Mouse (Mus musculus) brain, embryonic 18.5 days (tissue): Measurements from ENCODE around the gene Fpgs.

Source experiments
- DNase-seq: peaks from one replicate; pipeline ENCODE4 v3.0.0-alpha.2; 2012; ENCODE audit warnings: low read depth, low spot score

Fpgs gene

GRCm38 (mm10) chr2:32671907-32672595 is 31.9 kb downstream of the Fpgs start:
- DNase-seq, result no peak

- DNase-seq, result no peak
Observed at GRCm38 (mm10) chr2:32671147-32671546, 32.8 kb downstream of the Fpgs start.

- no peak for DNase-seq
Observed at GRCm38 (mm10) chr2:32669876-32670275, 34.1 kb downstream of the Fpgs start.

GRCm38 (mm10) chr2:32668176-32668575 is 35.8 kb downstream of the Fpgs start:
- no peak for DNase-seq

- no peak for DNase-seq
Observed at GRCm38 (mm10) chr2:32667775-32668174, 36.2 kb downstream of the Fpgs start.

GRCm38 (mm10) chr2:32665853-32666252 is 38.1 kb downstream of the Fpgs start:
- no peak for DNase-seq

- DNase-seq, result no peak
Observed at GRCm38 (mm10) chr2:32665345-32665744, 38.6 kb downstream of the Fpgs start.

- DNase-seq, result no peak
Observed at GRCm38 (mm10) chr2:32662291-32662690, 41.7 kb downstream of the Fpgs start.

- no peak for DNase-seq
Observed at GRCm38 (mm10) chr2:32661509-32662107, 42.3 kb downstream of the Fpgs start.

- DNase-seq, result no peak
Observed at GRCm38 (mm10) chr2:32658873-32659272, 45.1 kb downstream of the Fpgs start.

GRCm38 (mm10) chr2:32655826-32656225 is 48.1 kb downstream of the Fpgs start:
- no peak for DNase-seq

GRCm38 (mm10) chr2:32655394-32655744 is 48.6 kb downstream of the Fpgs start:
- DNase-seq, result no peak

GRCm38 (mm10) chr2:32654743-32655393 is 49.1 kb downstream of the Fpgs start:
- no peak for DNase-seq

- DNase-seq, result no peak
Observed at GRCm38 (mm10) chr2:32653764-32654163, 50.2 kb downstream of the Fpgs start.

- no peak for DNase-seq
Observed at GRCm38 (mm10) chr2:32647366-32647765, 56.6 kb downstream of the Fpgs start.

GRCm38 (mm10) chr2:32646379-32647056 is 57.4 kb downstream of the Fpgs start, which contains the start of gene Eng:
Eng (plus strand) TSS chr2:32646595.
- no peak for DNase-seq

GRCm38 (mm10) chr2:32645647-32646046 is 58.3 kb downstream of the Fpgs start:
- no peak for DNase-seq

GRCm38 (mm10) chr2:32644799-32645475 is 59.0 kb downstream of the Fpgs start:
- no peak for DNase-seq

- no peak for DNase-seq
Observed at GRCm38 (mm10) chr2:32644083-32644482, 59.9 kb downstream of the Fpgs start.

- DNase-seq, result no peak
Observed at GRCm38 (mm10) chr2:32642813-32643212, 61.1 kb downstream of the Fpgs start.

GRCm38 (mm10) chr2:32641810-32642209 is 62.1 kb downstream of the Fpgs start:
- DNase-seq, result no peak

- no peak for DNase-seq
Observed at GRCm38 (mm10) chr2:32640550-32641051, 63.3 kb downstream of the Fpgs start.
